Mouse (Mus musculus) brain, embryonic 14.5 days (tissue): ENCODE data around the gene Nosip.

Experiments
- CTCF ChIP-seq: fragments of 200-500 bp; IDR thresholded peaks from 2 replicates; pipeline ENCODE4 v1.5.1; 2012; ENCODE audit warnings: inconsistent platforms, mild to moderate bottlenecking, moderate library complexity, borderline replicate concordance; ENCODE audit not compliant: insufficient read depth, insufficient read length; ENCODE audit errors: extremely low read depth
- POLR2A ChIP-seq: fragments of 200-500 bp; IDR thresholded peaks from 2 replicates; pipeline ENCODE4 v1.6.1; 2012; ENCODE audit warnings: mild to moderate bottlenecking, inconsistent platforms, borderline replicate concordance; ENCODE audit not compliant: poor library complexity, insufficient read depth, insufficient read length, severe bottlenecking; ENCODE audit errors: extremely low read depth

GRCm38 (mm10) chr7:45079856-45080255, 17.6 kb downstream of the Nosip start:
- peak; percentile 97 for TF ChIP-seq CTCF
- no peak for TF ChIP-seq POLR2A
